Mouse (Mus musculus) ES-Bruce4 (cell line): ENCODE results near the gene Camta1.

Source experiments
- CTCF ChIP-seq: IDR thresholded peaks from one replicate; pipeline ENCODE4 v1.8.1; 2011; ENCODE audit warnings: low read depth, low read length
- EP300 ChIP-seq: IDR thresholded peaks from 2 replicates; pipeline ENCODE4 v1.6.1; 2011; ENCODE audit warnings: low read depth, low read length; ENCODE audit not compliant: insufficient read depth
- POLR2A ChIP-seq: IDR thresholded peaks from one replicate; pipeline ENCODE4 v1.8.1; 2011; ENCODE audit warnings: low read length; ENCODE audit not compliant: insufficient read depth

DNA sequence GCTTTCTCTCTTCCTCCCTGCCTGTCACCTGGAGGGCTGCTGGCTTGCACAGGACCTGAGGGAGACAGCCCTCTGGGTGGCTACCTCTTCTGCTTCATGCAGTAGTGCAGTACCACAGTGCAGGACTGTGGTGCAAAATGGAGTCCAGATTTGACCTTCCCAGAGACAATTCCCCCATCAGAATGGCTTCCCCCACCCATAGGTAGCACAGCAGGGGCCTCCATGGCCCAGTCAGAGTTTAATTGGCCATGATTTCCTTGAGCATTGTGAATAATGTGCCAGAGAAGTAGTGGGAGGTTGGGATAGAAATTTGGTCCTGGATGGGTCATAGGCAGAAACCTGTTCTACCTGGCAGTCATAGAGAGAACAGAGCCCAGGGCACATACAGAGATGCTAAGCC lies 136.8 kb downstream of the Camta1 start:
- TF ChIP-seq POLR2A (no peak), CTCF (no peak), EP300 (no peak)
